Mouse (Mus musculus): Measurements from ENCODE around the gene Ripor2. TPM values are rescaled to one million over a fixed set of nuclear protein-coding genes. Genes with fewer than 3 reads are reported as not detected.

Gene Ripor2
- total RNA-seq, 2 experiments from 2014 or later = 69.2 to 71.9 TPM

GRCm38 (mm10) chr13:24576338-24577119 is 5.5 kb upstream of the Ripor2 start:
- DNase-seq (ENCODE audit: extremely low spot score in 1 of 2, low spot score in 2 of 2) = peak; percentile 68 to 85

DNA sequence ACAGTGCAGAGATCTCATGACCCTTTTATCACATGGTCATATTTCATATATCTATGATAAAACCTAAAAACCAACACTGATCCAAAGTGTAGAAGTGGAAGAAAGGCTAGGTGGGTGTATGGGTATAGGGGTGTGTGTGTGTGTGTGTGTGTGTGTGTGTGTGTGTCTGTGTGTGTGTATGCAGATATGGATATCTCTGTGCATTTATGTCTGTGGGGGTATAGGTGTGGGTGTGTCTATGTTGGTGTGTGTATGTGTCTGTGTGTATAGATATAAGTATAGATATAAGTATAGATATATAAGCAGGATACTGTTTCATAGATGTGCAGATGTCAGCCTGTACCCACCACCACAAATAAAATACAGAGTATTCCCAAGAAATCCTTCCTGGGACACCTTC is 3.7 kb upstream of the Ripor2 start:
- DNase-seq (ENCODE audit: extremely low spot score in 1 of 2, low spot score in 2 of 2) = no peak
- intact Hi-C loops (cut with DNase I) = no loop called here

More at GRCm38 (mm10) chr13:24576338-24577119, 5.5 kb upstream of the Ripor2 start:
- intact Hi-C loops (cut with DNase I) = no loop called here

GRCm38 (mm10) chr13:24580759-24581158 is 1.2 kb upstream of the Ripor2 start:
- no peak for DNase-seq (ENCODE audit: extremely low spot score in 1 of 2, low spot score in 2 of 2)
- intact Hi-C loops (cut with DNase I) = no loop called here

DNA sequence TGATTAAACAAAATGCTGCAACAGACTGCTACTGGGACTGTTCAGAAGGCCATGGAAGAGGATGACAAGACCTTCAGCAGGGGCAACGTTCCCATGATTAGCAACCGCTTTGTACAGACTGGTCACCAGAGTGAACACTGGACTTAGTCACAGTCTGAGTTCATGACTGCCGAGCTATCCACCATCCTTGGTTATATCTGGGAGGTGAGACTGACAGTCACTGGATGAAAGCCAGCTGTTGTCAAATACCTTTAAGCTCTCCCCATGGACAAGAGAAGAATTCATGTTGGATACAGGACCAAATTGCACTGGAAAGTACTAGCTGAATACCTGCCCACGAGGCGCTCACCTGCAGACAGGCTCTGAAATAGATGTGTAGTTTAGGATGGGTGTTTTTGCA is 2.4 kb downstream of the Ripor2 start:
- intact Hi-C loops (cut with DNase I) = no loop called here
- no peak for DNase-seq (ENCODE audit: extremely low spot score in 1 of 2, low spot score in 2 of 2)

- intact Hi-C loops (cut with DNase I) = no loop called here
- no peak for DNase-seq (ENCODE audit: extremely low spot score in 1 of 2, low spot score in 2 of 2)
Observed at GRCm38 (mm10) chr13:24584841-24585240, 2.9 kb downstream of the Ripor2 start.

DNA sequence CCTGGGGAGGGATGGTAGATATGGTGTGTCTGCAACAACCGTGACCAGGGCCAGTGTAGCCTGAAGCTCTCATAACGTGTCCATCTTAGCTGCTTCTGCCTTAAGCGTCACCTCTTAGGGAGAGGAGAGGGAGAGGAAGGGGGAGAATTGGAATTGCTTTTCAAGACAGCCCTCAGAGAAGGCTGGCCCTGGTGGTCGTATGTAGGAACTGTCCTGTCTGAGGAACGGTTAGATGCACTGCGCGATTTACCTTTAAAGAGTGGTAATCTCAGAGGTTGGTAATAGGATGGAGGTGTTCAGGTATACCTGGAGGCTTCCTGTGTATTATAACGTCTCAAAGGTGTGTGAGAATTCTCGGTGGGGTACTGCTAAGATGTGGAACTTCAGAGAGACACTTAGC is 3.4 kb downstream of the Ripor2 start:
- intact Hi-C loops (cut with DNase I) = no loop called here

DNA sequence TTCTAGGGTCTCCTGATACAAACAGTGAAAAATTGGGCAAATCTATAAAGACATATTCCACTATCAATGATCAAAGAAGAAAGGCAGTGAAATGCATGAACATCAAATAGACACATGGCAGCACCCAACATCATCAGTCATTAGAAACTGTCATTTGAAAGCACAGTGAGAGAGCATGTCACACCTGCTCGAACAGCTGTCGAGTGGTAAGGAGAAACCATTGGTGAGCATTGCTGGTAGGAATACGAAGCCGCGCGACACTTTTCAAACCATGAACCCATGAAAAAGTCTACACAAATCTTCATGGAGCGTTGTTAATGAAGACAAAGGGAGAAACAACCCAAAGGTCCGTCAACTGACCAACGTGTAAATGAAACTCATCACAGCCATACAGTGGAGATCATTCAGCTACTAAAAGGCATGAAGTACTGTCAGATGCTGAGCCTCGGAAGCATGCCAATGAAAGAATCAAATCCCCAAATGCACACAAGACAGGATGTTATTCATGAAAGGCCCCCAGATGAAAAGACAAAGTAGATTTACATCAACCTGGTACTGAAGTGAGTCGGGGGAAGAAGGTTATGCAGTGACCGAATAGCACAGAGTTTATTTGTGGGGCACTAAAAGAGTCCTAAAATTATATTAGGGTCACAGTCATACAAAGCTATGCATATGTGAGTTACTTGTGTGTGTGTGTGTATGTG is 5.4 kb downstream of the Ripor2 start:
- DNase-seq (ENCODE audit: extremely low spot score in 1 of 2, low spot score in 2 of 2) = no peak
- intact Hi-C loops (cut with DNase I) = no loop called here

More for the DNA sequence above, 3.4 kb downstream of the Ripor2 start:
- DNase-seq (ENCODE audit: extremely low spot score in 1 of 2, low spot score in 2 of 2) = no peak

DNA sequence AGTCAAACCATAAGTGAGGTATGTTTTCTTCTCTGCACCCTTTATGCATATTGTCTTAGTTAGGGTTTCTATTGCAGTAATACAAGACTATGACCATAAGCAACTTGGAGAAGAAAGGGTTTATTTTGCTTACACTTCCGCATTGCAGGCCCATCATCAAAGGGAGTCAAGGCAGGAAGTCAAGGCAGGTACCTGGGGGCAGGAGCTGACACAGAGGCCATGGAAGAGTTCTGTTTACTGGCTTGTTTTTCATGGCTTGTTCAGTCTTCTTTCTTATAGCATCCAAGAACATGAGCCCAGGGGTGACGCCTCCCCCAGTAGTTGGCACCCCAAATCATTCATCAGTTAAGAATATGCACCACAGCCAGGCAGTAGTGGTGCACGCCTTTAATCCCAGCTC is 6.6 kb downstream of the Ripor2 start:
- intact Hi-C loops (cut with DNase I) = no loop called here
- DNase-seq (ENCODE audit: extremely low spot score in 1 of 2, low spot score in 2 of 2) = no peak

DNA sequence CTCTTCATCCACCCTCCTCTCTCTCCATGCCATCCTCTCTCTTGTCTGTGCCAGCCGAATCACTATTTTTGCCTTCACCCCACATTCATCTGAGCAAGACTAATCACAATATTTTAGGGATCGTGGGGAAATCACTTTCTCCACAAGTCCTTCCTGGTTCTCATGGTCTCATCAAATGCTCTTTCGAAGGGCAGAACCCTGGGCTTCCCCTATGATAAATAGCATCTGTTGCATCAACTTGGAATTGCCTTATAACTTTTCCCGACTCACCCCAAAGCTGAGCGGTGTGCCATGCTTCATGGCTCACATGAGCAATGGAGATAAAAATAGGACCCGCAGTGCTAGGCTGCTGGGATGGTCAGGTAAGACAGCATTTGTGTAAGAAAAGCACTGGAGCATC is 9.7 kb downstream of the Ripor2 start:
- no peak for DNase-seq (ENCODE audit: extremely low spot score in 1 of 2, low spot score in 2 of 2)
- intact Hi-C loops (cut with DNase I) = no loop called here

- intact Hi-C loops (cut with DNase I) = no loop called here
- DNase-seq (ENCODE audit: extremely low spot score in 1 of 2, low spot score in 2 of 2) = no peak
Observed at GRCm38 (mm10) chr13:24594303-24594702, 12.3 kb downstream of the Ripor2 start.

GRCm38 (mm10) chr13:24599631-24600041 is 17.6 kb downstream of the Ripor2 start:
- intact Hi-C loops (cut with DNase I) = no loop called here
- DNase-seq (ENCODE audit: extremely low spot score in 1 of 2, low spot score in 2 of 2) = no peak

GRCm38 (mm10) chr13:24602978-24603377 is 21.0 kb downstream of the Ripor2 start:
- intact Hi-C loops (cut with DNase I) = no loop called here
- no peak for DNase-seq (ENCODE audit: extremely low spot score in 1 of 2, low spot score in 2 of 2)

DNA sequence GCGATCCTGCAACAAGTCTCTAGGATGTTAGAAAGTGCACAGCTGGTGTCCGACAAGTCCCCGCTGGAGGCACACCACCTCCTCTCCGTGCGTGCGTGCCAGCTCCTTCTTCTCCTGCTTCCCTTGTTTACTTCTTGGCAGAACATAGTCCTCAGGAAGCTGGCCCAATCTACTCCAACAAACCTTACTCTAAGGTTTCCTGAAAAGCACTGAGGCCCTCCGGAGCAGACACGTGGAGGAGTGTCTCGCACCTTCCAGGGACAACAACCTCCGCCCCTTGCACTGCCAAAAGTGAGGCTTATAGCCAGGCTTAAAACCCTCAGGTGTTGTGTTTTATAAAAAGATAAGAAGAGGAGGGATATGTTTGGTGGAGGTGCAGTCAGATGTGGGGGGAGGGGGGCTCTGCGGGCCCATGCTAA is 21.6 kb downstream of the Ripor2 start:
- intact Hi-C loops (cut with DNase I) = no loop called here
- DNase-seq (ENCODE audit: extremely low spot score in 1 of 2, low spot score in 2 of 2) = peak in 1 of 2 experiments; percentile 53

- intact Hi-C loops (cut with DNase I) = no loop called here
- no peak for DNase-seq (ENCODE audit: extremely low spot score in 1 of 2, low spot score in 2 of 2)
Observed at GRCm38 (mm10) chr13:24604096-24604495, 22.1 kb downstream of the Ripor2 start.

GRCm38 (mm10) chr13:24604761-24605591 is 23.0 kb downstream of the Ripor2 start:
- intact Hi-C loops (cut with DNase I) = no loop called here
- peak in 1 of 2 experiments; percentile 29 for DNase-seq (ENCODE audit: extremely low spot score in 1 of 2, low spot score in 2 of 2)

GRCm38 (mm10) chr13:24605755-24606154 is 23.8 kb downstream of the Ripor2 start:
- intact Hi-C loops (cut with DNase I) = no loop called here
- DNase-seq (ENCODE audit: extremely low spot score in 1 of 2, low spot score in 2 of 2) = no peak

- intact Hi-C loops (cut with DNase I) = no loop called here
- no peak for DNase-seq (ENCODE audit: extremely low spot score in 1 of 2, low spot score in 2 of 2)
Observed at GRCm38 (mm10) chr13:24607961-24608360, 26.0 kb downstream of the Ripor2 start.

GRCm38 (mm10) chr13:24608709-24609108 is 26.7 kb downstream of the Ripor2 start:
- intact Hi-C loops (cut with DNase I) = no loop called here
- no peak for DNase-seq (ENCODE audit: extremely low spot score in 1 of 2, low spot score in 2 of 2)

- intact Hi-C loops (cut with DNase I) = no loop called here
- no peak for DNase-seq (ENCODE audit: extremely low spot score in 1 of 2, low spot score in 2 of 2)
Observed at GRCm38 (mm10) chr13:24610883-24611282, 28.9 kb downstream of the Ripor2 start.

Data from left cerebral cortex, postnatal 10 days (tissue).